Mouse (Mus musculus) neural tube, embryonic 15.5 days (tissue): Measurements from ENCODE around the gene Nagpa. TPM values are rescaled to one million over a fixed set of nuclear protein-coding genes. Genes with fewer than 3 reads are reported as not detected.

Experiments
- ATAC-seq: fragments of 200-750 bp; cut with Nextera tagmentation; 2 replicates; pipeline ENCODE4 v1.8.0; 2017; ENCODE audit warnings: mild to moderate bottlenecking, moderate TSS enrichment, moderate library complexity; ENCODE audit not compliant: low FRiP score
- H3K27ac ChIP-seq: fragments of 300-500 bp; sonication (generic); replicated peaks from 2 replicates; pipeline ENCODE4 v1.5.1; 2015; ENCODE audit warnings: mild to moderate bottlenecking, inconsistent platforms
- H3K27me3 ChIP-seq: fragments of 300-500 bp; sonication (generic); replicated peaks from 2 replicates; pipeline ENCODE4 v1.6.1; 2015; ENCODE audit warnings: inconsistent platforms
- H3K36me3 ChIP-seq: fragments of 300-500 bp; sonication (generic); 2 replicates; pipeline ENCODE4 v1.6.1; 2015; ENCODE audit warnings: inconsistent platforms
- H3K4me1 ChIP-seq: fragments of 300-500 bp; sonication (generic); 2 replicates; pipeline ENCODE4 v1.6.1; 2015; ENCODE audit warnings: inconsistent platforms
- H3K4me2 ChIP-seq: fragments of 300-500 bp; sonication (generic); 2 replicates; pipeline ENCODE4 v1.6.1; 2015; ENCODE audit warnings: inconsistent platforms, mild to moderate bottlenecking, moderate library complexity
- H3K4me3 ChIP-seq: fragments of 300-500 bp; sonication (generic); replicated peaks from 2 replicates; pipeline ENCODE4 v1.5.1; 2015; ENCODE audit warnings: mild to moderate bottlenecking, inconsistent platforms
- H3K9ac ChIP-seq: fragments of 300-500 bp; sonication (generic); replicated peaks from 2 replicates; pipeline ENCODE4 v1.6.1; 2015; ENCODE audit warnings: mild to moderate bottlenecking, inconsistent platforms
- H3K9me3 ChIP-seq: fragments of 300-500 bp; sonication (generic); replicated peaks from 2 replicates; pipeline ENCODE4 v1.6.1; 2016; ENCODE audit warnings: inconsistent platforms
- WGBS: fragments of 180-500 bp; shearing (Covaris S2); methylation state at CpG from one replicate; pipeline ENCODE4 v1.1.7; 2015; ENCODE audit warnings: mixed read lengths; 5-methylcytosine and 5-hydroxymethylcytosine counted together
- microRNA-seq: library from miRNA; unstranded; fragments of <30 nt; microRNA quantifications from one replicate; pipeline ENCODE4, GENCODE M21; 2017
- polyA plus RNA-seq: library from polyadenylated mRNA; unstranded; fragments of >200 nt; fragmentation: Nextera tagmentation; extraction: Ambion mirVana; gene quantifications from 2 replicates; pipeline ENCODE4 v1.2.1, GENCODE M21; 2015

The Nagpa gene
- polyA plus RNA-seq, 1 experiment from 2014 or later: 13.2 TPM

DNA sequence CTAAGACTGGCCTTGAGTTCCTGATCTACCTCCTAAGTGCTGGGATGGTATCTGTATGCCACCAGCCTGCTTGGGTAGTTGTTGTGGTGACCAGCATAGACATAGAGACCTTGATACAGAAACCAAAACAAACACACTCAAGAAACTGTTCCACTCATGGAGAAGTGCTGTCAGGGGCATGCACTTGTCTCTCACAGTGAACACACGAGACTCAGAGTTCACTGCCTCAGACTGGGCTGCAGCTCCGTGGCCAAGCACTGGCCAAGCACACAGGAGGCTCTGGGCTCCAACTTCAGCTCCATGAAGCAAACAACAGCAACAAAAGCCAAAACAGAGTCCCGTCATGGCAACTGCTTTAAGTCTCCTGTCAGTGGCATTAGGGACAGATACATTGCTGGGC lies 48.8 kb downstream of the Nagpa start:
- H3K36me3 ChIP-seq: no peaks in the 10 kb centered on the region
- H3K4me2 ChIP-seq: no peak overlapping the region
- ATAC-seq: no peak
- 57% methylated on average over 3 of the region's 3 CpGs for WGBS
- H3K27me3 ChIP-seq: peaks cover 4% of the 10 kb centered on the region; the same call in 1 of the 2 replicates
- no peak overlapping the region for H3K4me3 ChIP-seq
- H3K4me1 ChIP-seq: peaks cover 18% of the 10 kb centered on the region
- no peak overlapping the region for H3K9ac ChIP-seq
- H3K27ac ChIP-seq: no peak overlapping the region
- no peaks in the 10 kb centered on the region for H3K9me3 ChIP-seq

DNA sequence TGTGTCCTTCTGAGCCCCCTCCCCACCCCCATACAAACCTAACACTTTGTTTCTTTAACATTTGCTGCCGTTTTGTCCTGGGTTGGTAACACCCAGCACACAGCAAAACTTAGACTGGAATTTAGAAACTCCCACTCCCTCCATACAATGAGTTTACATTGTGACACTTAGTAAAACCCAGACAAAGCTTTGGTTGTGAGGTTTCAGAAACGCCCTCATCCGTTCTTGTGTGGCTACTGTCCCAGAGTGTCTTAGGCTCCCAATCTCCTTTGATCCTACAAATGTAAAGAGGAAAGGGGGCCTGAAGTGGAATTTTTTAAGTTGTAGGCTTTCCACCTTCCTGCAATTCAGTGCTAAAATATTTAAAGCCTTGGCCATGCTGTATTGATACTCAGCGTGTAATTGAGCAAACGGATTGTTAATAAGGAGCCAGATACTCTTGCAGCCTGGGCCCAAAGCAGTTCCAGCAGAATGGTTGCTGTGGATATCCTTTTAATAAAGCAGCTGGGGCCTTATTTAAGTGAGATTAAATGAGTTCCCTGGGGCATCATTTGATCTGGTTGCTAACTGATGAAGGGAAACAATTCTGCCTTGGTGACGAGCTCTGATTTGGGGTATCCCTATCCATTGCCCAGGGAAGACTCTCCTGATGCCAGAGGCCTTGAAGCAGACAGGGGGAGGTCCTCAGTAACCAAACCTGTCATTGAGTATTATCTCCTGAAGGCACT lies 50.3 kb downstream of the Nagpa start:
- 25% methylated on average over 6 of the region's 6 CpGs for WGBS
- no peaks in the 10 kb centered on the region for H3K9me3 ChIP-seq
- no peaks in the 10 kb centered on the region for H3K36me3 ChIP-seq
- H3K27ac ChIP-seq: peak overlapping the region; percentile 61
- H3K4me3 ChIP-seq: no peak overlapping the region
- peaks cover 18% of the 10 kb centered on the region for H3K4me1 ChIP-seq
- H3K27me3 ChIP-seq: peaks cover 4% of the 10 kb centered on the region
- peak; percentile 66; the same call in 1 of the 2 replicates for ATAC-seq
- no peak overlapping the region for H3K4me2 ChIP-seq
- H3K9ac ChIP-seq: no peak overlapping the region

DNA sequence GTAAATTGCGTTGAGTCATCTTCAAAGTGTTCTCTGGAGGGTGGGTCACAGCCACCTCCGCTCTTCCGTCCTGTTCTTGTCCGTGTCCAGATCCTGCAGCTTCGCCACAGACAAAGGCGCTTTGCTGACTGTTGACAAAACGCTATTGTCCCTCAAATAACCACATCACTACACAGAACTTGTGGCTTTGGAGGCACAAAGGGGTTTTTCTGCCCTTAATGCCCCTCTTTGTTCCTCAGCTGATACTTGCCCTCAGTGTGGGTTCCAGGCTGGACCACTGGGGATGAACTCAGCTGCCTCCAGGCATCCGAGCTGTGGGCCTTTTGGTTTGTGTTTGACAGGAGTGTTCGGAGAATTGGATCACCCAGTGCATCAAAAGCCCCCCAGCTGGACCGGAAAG lies 53.3 kb downstream of the Nagpa start:
- WGBS: 58% methylated on average over 10 of the region's 10 CpGs
- no peak overlapping the region for H3K27ac ChIP-seq

DNA sequence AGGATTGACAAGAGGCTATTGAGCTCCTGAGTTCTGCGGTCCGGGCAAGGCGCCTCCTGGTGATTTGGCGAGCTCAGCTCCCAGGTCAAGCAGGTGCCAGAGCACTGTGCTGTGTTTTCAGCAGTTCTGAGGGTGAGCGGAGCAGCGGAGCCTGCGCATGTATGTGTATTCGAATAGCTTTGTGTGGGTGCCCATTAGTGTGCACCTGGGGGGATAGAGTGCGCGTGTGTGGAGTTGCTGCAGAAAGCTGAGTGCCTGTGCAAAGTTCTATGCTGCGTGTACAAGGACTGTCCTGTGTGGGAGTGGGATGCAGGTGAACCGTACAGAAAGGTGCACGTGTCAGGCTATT lies 56.8 kb downstream of the Nagpa start, which contains the start of gene Sec14l5:
Gene Sec14l5, plus strand, starts transcription at position 73 of the 349 bp plus-strand sequence.
- peak within 1 kb of the TSS; percentile 31 for H3K9ac ChIP-seq
- peak within 1 kb of the TSS; percentile 76 for H3K4me2 ChIP-seq
- 12% methylated on average over 13 of the region's 13 CpGs for WGBS
- peaks cover 18% of the 10 kb centered on the region for H3K4me1 ChIP-seq
- no peaks in the 10 kb centered on the region for H3K9me3 ChIP-seq
- H3K36me3 ChIP-seq: no peaks in the 10 kb centered on the region
- peaks cover 19% of the 10 kb centered on the region for H3K27me3 ChIP-seq
- no peak within 1 kb of the TSS for H3K27ac ChIP-seq
- peak within 1 kb of the TSS; percentile 43 for H3K4me3 ChIP-seq
- peak; percentile 46 for ATAC-seq

More for the DNA sequence above, 53.3 kb downstream of the Nagpa start:
- Histone ChIP-seq H3K9ac (no peak overlapping the region), H3K36me3 (no peaks in the 10 kb centered on the region), H3K9me3 (no peaks in the 10 kb centered on the region), H3K4me3 (no peak overlapping the region), H3K4me2 (no peak overlapping the region), H3K4me1 (peaks cover 35% of the 10 kb centered on the region), H3K27me3 (peaks cover 19% of the 10 kb centered on the region)
- no peak for ATAC-seq

DNA sequence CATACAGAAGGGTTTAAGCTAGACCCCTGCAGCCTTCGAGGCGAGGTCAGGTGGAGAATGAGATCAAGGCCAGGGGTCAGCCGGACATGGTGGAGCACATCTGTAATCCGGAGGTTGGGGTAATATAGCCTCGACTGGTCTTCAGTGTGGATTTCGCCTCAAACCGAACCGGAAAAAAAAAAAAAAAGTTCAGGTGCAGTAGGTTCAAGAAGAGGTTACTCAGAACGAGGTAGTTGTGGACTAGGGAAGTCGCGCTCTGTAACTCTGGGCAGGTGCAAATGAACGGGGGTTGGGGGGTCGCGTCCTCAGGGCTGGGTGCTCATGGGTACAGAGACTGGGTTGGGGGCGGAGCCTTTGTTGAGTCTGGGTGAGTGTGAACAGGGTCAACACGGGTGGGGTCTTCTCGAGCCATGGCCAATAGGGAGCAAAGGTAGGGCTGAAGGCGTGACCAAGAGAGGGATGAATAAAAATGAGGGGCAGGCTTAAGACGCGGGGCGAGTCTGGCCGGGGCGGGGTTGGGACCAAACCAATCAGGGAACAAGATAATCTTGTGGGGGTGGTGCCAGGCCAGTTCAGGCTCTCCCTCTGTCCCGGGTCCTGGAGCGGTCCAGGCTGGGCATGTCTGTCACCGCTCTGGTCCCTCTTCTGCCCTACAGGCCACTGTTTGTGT lies 57.3 kb downstream of the Nagpa start:
- WGBS: 2% methylated on average over 26 of the region's 26 CpGs
- Histone ChIP-seq H3K27ac (no peak overlapping the region), H3K4me1 (peaks cover 18% of the 10 kb centered on the region), H3K9me3 (no peaks in the 10 kb centered on the region), H3K27me3 (peaks cover 19% of the 10 kb centered on the region), H3K4me3 (peak overlapping the region; percentile 43), H3K36me3 (no peaks in the 10 kb centered on the region), H3K9ac (peak overlapping the region; percentile 31), H3K4me2 (peak overlapping the region; percentile 76)
- peak; percentile 82 for ATAC-seq

DNA sequence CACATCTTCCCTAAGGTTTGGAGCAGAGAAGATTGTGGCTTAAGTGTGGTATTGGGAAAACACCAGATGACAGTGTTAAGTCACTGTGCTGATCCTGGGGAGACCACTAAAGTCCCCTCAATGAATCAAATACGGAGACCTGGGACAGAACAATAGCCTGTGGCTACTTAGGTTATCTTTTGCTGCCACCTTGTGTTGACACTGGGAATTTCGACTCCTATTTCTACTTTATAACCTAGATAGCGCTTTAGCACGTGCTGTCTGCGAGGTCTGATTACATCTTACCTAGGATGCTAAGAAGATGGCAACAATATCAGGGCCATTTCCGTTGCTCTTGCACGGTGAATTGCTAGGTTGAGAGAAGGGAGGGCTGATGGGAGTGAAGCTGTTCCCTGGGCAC lies 58.2 kb downstream of the Nagpa start:
- H3K4me2 ChIP-seq: peak overlapping the region; percentile 76
- H3K4me1 ChIP-seq: peaks cover 18% of the 10 kb centered on the region
- ATAC-seq: peak; percentile 73
- no peak overlapping the region for H3K27ac ChIP-seq
- H3K4me3 ChIP-seq: no peak overlapping the region
- WGBS: 1% methylated on average over 7 of the region's 7 CpGs
- H3K9ac ChIP-seq: no peak overlapping the region
- no peaks in the 10 kb centered on the region for H3K36me3 ChIP-seq
- H3K9me3 ChIP-seq: no peaks in the 10 kb centered on the region
- peaks cover 15% of the 10 kb centered on the region for H3K27me3 ChIP-seq

Small RNA genes within 50 kb of the gene (microRNA-seq; reads per million reads assigned to microRNA genes)
- not detected for gene Gm23689
- not detected for gene Gm26095
- gene Mir6364: not detected

Other genes with a start within 250 kb of the Nagpa start
- 68.6 and 71.5 TPM in 2 replicates for gene Anks3, start 239.8 kb downstream of the Nagpa start, polyA plus RNA-seq
- not detected in 2 replicates for gene Sept12, start 206.2 kb downstream of the Nagpa start, polyA plus RNA-seq
- gene Smim22, start 196.7 kb downstream of the Nagpa start, polyA plus RNA-seq: 0.47 and 10.6 TPM in 2 replicates
- 158 and 170 TPM in 2 replicates for gene Rogdi, start 190.5 kb downstream of the Nagpa start, polyA plus RNA-seq
- 170 and 172 TPM in 2 replicates for gene Glyr1, start 154.1 kb downstream of the Nagpa start, polyA plus RNA-seq
- 11.1 and 14.6 TPM in 2 replicates for gene Ubn1, start 154.0 kb downstream of the Nagpa start, polyA plus RNA-seq
- gene Ppl, start 71.6 kb downstream of the Nagpa start, polyA plus RNA-seq: 0.35 and 1.0 TPM in 2 replicates
- gene Sec14l5, start 56.9 kb downstream of the Nagpa start, polyA plus RNA-seq: 0.33 and 0.34 TPM in 2 replicates
- gene AU021092, start 18.3 kb upstream of the Nagpa start, polyA plus RNA-seq: 13.6 and 13.9 TPM in 2 replicates
- 38.0 and 42.8 TPM in 2 replicates for gene Alg1, start 29.6 kb upstream of the Nagpa start, polyA plus RNA-seq
- 6.7 and 13.1 TPM in 2 replicates for gene Eef2kmt, start 52.0 kb upstream of the Nagpa start, polyA plus RNA-seq